Mouse (Mus musculus) spleen, adult 2 months (tissue): ENCODE results near the gene Mfsd11. TPM values are rescaled to one million over a fixed set of nuclear protein-coding genes. Genes with fewer than 3 reads are reported as not detected.
"Not testable (repeated sequence)": the region's sequence is repeated elsewhere in the genome, so short reads cannot be mapped to it uniquely, and the experiment has no call there.

Experiments used
- DNase-seq, 2 experiments: peaks; one replicate each; pipeline versions ENCODE4 v3.0.0 to v3.0.0-alpha.2; 2012 to 2021; ENCODE audit warnings: low spot score in 2 of 2, low read depth in 1 of 2
- H3K27ac ChIP-seq: fragments of 200-500 bp; 2 replicates; pipeline ENCODE4 v1.5.1; 2012; ENCODE audit warnings: low read length, inconsistent platforms; ENCODE audit not compliant: insufficient read depth
- H3K27me3 ChIP-seq: fragments of 200-500 bp; 2 replicates; pipeline ENCODE4 v1.6.1; 2012; ENCODE audit warnings: mild to moderate bottlenecking, moderate library complexity, low read length, inconsistent platforms; ENCODE audit not compliant: control insufficient read depth, insufficient read depth
- H3K36me3 ChIP-seq: fragments of 200-500 bp; 2 replicates; pipeline ENCODE4 v1.6.1; 2012; ENCODE audit warnings: mild to moderate bottlenecking, low read length, inconsistent platforms; ENCODE audit not compliant: control insufficient read depth, insufficient read depth
- H3K4me1 ChIP-seq: fragments of 200-500 bp; 2 replicates; pipeline ENCODE4 v1.6.1; 2011; ENCODE audit warnings: inconsistent platforms; ENCODE audit not compliant: control insufficient read depth, insufficient read depth, insufficient read length
- H3K4me3 ChIP-seq: fragments of 200-500 bp; 2 replicates; pipeline ENCODE4 v1.5.1; 2011; ENCODE audit warnings: mild to moderate bottlenecking, inconsistent platforms; ENCODE audit not compliant: insufficient read depth, insufficient read length; ENCODE audit errors: extremely low read depth
- CTCF ChIP-seq: fragments of 200-500 bp; IDR thresholded peaks from 2 replicates; pipeline ENCODE4 v1.5.1; 2011; ENCODE audit warnings: mild to moderate bottlenecking, inconsistent platforms; ENCODE audit not compliant: insufficient read depth, insufficient read length, insufficient replicate concordance; ENCODE audit errors: extremely low read depth
- POLR2A ChIP-seq: fragments of 200-500 bp; IDR thresholded peaks from 2 replicates; pipeline ENCODE4 v1.6.1; 2011; ENCODE audit warnings: low read depth, low read length, inconsistent platforms
- WGBS: fragments of 180-500 bp; shearing (Covaris S2); methylation state at CpG from one replicate; pipeline ENCODE4 v1.1.7; 2018; 5-methylcytosine and 5-hydroxymethylcytosine counted together
- polyA plus RNA-seq: library from polyadenylated mRNA; depleted of rRNA; stranded (reverse); fragments of >200 nt; gene quantifications from 2 replicates; pipeline ENCODE4 v1.2.3, GENCODE M21; 2012

Gene Mfsd11
- polyA plus RNA-seq, 1 experiment, result 14.2 TPM

DNA sequence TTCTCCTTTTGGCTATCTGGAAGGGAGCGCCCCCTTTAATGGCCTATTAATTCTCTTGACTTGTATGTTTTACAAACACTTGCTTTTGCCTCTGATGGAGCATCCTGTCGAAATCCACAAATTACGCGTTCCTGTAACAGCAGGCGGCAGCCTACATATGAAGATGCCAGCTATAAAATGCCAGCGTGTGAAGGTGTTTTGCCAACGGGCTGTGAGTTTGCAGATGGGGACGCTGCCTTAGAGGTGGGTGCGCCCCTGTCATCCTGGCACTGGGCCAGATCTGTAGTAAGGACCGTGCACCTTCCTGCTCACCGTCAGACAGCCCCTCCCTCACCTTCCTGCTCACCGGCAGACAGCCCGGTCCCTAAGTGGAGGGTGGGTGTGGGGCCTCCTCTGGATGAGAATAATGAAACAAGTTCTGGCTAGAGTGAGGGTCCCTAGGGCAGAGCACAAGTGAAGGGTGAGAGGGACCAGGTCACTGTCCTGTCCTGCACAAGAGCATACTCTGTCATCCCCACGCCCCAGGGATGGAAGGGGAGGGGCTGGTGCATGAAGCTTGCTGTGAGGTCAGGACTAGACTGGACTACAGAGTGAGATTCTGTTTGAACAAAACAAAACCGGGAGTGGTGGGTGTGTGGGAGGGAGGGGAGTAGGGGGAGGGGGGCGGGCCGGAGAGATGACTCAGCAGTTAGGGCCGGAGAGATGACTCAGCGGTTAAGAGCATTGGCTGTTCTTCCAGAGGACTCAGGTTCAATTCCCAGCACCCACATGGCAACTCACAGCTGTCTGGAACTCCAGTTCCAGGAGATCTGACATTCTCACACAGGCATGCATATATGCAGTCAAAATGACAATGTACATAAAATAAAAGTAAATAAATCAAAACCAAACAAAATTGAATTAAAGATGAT, 41.5 kb downstream of the Mfsd11 start:
- Histone ChIP-seq H3K27me3 (0 out of 2 replicates have a peak, but pooled peaks cover 1% of the 10 kb centered on the region), H3K4me3 (no peak overlapping the region), H3K36me3 (no peaks in the 10 kb centered on the region), H3K27ac (no peak overlapping the region), H3K4me1 (no peaks in the 10 kb centered on the region)
- DNase-seq, result no peak
- TF ChIP-seq CTCF, result no peak
- TF ChIP-seq POLR2A, result no peak
- WGBS, result 53% methylated on average over 19 of the region's 19 CpGs

DNA sequence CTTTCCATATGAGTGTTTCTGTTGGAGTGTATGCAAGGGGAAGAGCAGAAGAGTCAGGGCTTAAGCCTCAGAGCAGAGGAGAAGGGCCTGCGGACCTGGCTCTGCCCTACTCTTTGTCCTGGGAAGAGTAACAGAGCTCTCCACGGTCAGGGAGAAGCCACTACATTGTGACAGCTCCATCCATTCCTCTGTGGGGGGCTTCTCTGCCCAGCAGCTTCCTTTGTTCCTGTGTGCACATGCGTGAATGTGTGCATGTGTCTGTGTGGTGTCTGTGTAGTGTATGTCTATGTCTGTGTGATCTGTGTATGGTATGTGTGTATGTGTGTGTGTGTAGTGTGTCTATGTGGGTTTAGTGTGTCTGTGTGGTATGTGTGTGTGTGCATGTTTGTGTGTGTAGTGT, 43.2 kb downstream of the Mfsd11 start:
- Histone ChIP-seq H3K36me3 (no peaks in the 10 kb centered on the region), H3K4me1 (no peaks in the 10 kb centered on the region), H3K27me3 (0 out of 2 replicates have a peak, but pooled peaks cover 3% of the 10 kb centered on the region), H3K4me3 (no peak overlapping the region), H3K27ac (no peak overlapping the region)
- DNase-seq, result no peak
- WGBS, result 79% methylated on average over 3 of the region's 3 CpGs
- TF ChIP-seq CTCF, result no peak

DNA sequence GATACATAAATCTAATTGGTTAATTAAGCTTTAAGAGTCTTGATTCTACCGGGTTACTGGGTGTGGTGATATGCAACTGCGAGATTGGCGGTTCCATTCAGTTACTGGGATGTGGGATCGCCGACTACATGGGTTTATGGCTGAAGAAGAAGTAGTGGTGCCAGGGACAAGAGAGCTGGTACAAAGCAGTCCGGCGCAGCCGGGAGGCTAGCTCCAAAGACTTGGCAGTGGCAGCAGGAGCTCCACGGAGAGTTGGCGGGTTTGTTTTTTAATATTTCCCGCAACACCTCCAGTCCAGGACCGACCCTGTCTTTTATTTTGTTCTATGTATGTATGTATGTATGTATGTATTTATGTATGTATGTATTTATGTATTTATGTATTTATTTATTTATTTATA, 47.0 kb downstream of the Mfsd11 start:
- no peaks in the 10 kb centered on the region for H3K4me1 ChIP-seq
- DNase-seq, result no peak
- TF ChIP-seq POLR2A, result no peak
- TF ChIP-seq CTCF, result no peak
- H3K27me3 ChIP-seq, result 0 out of 2 replicates have a peak, but pooled peaks cover 3% of the 10 kb centered on the region
- H3K4me3 ChIP-seq, result no peak overlapping the region
- 89% methylated on average over 12 of the region's 12 CpGs for WGBS
- H3K36me3 ChIP-seq, result no peaks in the 10 kb centered on the region
- H3K27ac ChIP-seq, result no peak overlapping the region

DNA sequence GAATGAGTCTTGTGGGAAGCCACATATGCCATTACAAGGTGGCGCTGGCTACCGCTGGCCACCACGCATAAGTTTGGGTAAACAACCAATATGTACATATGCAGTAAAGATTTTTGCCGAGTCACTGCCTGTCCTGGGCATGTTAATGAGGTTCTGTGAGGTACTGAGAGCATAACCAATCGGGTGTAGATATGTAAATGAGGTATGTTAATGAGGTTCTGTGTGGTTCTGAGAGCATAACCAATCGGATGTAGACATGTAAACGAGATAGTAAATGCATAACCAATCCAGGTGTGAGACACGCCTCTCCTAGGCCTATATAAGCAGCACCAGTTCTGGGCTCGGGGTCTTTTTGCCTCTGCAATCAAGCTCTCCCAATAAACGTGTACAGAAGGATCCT, 50.3 kb downstream of the Mfsd11 start:
- WGBS, result 83% methylated on average over 10 of the region's 10 CpGs
- not testable (repeated sequence) for H3K4me1 ChIP-seq, H3K27me3 ChIP-seq, H3K4me3 ChIP-seq, H3K27ac ChIP-seq, H3K36me3 ChIP-seq, DNase-seq

DNA sequence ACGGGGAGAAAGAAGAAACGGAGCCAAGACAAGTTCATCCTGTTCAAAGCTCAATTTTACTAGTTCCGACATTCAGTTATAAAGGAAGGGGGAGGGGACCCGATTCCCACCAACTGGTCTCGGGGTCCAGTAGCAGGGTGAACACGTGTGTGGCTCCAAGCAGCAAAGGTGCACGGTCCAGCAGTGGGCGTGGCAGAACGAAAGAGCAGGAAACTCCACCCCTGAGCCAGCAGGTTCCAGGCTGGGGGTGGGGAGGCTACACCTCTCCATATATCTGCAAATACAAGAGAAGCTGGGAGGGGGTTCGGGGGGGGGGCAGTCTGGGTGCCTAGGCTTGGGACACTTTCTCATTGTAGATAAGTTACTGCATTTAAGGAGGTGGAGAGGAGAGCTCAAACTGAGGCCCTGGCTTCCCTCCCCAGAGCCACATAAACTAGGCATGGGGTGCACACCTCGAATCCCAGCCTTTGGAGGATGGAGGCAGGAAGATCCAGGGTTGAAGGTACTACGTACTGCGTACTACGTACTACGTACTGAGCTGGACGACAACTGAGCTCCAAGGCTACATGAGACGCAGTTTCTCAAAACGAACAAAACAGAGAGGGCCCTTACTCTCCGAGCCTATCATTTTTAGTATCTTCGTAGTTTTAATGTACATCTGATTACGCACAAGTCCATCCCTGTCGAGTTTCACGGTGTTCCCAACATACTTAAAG, 53.7 kb downstream of the Mfsd11 start:
- Histone ChIP-seq H3K4me3 (no peak overlapping the region), H3K27me3 (peaks cover 2% of the 10 kb centered on the region; the same call in 1 of the 2 replicates), H3K4me1 (no peaks in the 10 kb centered on the region), H3K27ac (no peak overlapping the region), H3K36me3 (no peaks in the 10 kb centered on the region)
- DNase-seq, result no peak
- TF ChIP-seq CTCF, result no peak
- no peak for TF ChIP-seq POLR2A
- 10% methylated on average over 23 of the region's 23 CpGs for WGBS

DNA sequence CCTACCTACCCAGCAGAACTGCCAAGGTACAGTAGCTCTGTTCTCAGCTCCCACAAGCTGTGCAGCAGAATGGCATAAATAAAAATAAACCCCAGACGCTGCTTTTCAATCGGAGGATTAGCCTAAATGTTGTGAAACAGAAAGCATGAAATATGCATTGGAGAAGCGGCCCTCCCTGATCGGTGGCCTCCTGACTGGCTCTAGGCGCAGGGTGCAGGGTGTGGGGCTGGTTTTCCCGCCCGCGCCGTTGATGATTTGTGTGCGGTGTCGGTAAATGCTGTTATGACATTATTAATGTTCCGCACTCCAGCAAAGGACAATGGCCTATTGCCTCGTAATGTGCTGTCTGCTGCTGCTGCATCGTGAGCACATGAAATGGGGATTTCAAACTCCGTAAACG, 61.3 kb downstream of the Mfsd11 start:
- Histone ChIP-seq H3K36me3 (no peaks in the 10 kb centered on the region), H3K4me1 (peaks cover 2% of the 10 kb centered on the region; the same call in 1 of the 2 replicates), H3K27me3 (peaks cover 2% of the 10 kb centered on the region), H3K27ac (no peak overlapping the region), H3K4me3 (no peak overlapping the region)
- TF ChIP-seq CTCF, result no peak
- no peak for TF ChIP-seq POLR2A
- DNase-seq, result no peak
- 76% methylated on average over 16 of the region's 16 CpGs for WGBS
